Mouse (Mus musculus) bone marrow macrophage, adult 2 months (primary cell): ENCODE results near the gene Vav2. TPM values are rescaled to one million over a fixed set of nuclear protein-coding genes. Genes with fewer than 3 reads are reported as not detected.

ENCODE experiments used
- H3K27ac ChIP-seq: 2 replicates; pipeline ENCODE4 v1.5.1; 2012; ENCODE audit warnings: low read depth, low read length; ENCODE audit not compliant: insufficient read depth
- H3K4me1 ChIP-seq: 2 replicates; pipeline ENCODE4 v1.6.1; 2012; ENCODE audit warnings: low read length; ENCODE audit not compliant: control insufficient read depth, insufficient read depth
- H3K4me3 ChIP-seq: 2 replicates; pipeline ENCODE4 v1.5.1; 2012; ENCODE audit warnings: mild to moderate bottlenecking, low read length, moderate library complexity; ENCODE audit not compliant: insufficient read depth
- CTCF ChIP-seq: IDR thresholded peaks from 2 replicates; pipeline ENCODE4 v1.5.1; 2012; ENCODE audit warnings: low read depth, mild to moderate bottlenecking, low read length, moderate library complexity
- POLR2A ChIP-seq: IDR thresholded peaks from 2 replicates; pipeline ENCODE4 v1.6.1; 2012; ENCODE audit warnings: mild to moderate bottlenecking, low read depth, low read length, borderline replicate concordance
- polyA plus RNA-seq: library from polyadenylated mRNA; stranded (reverse); fragments of >200 nt; gene quantifications from 2 replicates; pipeline ENCODE4 v1.2.4, GENCODE M21; 2012; ENCODE audit not compliant: missing spikeins, insufficient read depth, insufficient read length

The Vav2 gene
- polyA plus RNA-seq, 1 experiment, result 16.3 TPM

GRCm38 (mm10) chr2:27286971-27287710, 139.7 kb downstream of the Vav2 start:
- no peak for TF ChIP-seq CTCF
- TF ChIP-seq POLR2A, result no peak
- Histone ChIP-seq H3K4me1 (peaks cover 4% of the 10 kb centered on the region; the same call in 1 of the 2 replicates), H3K4me3 (no peak overlapping the region), H3K27ac (no peak overlapping the region)

- no peak overlapping the region for H3K4me3 ChIP-seq
- TF ChIP-seq CTCF, result no peak
- no peak for TF ChIP-seq POLR2A
- H3K4me1 ChIP-seq, result peaks cover 3% of the 10 kb centered on the region; the same call in 1 of the 2 replicates
Observed at GRCm38 (mm10) chr2:27284441-27284840, 142.4 kb downstream of the Vav2 start.

GRCm38 (mm10) chr2:27281771-27282170, 145.1 kb downstream of the Vav2 start:
- no peaks in the 10 kb centered on the region for H3K4me1 ChIP-seq
- no peak overlapping the region for H3K4me3 ChIP-seq
- no peak overlapping the region for H3K27ac ChIP-seq
- TF ChIP-seq CTCF, result no peak
- TF ChIP-seq POLR2A, result no peak

More at GRCm38 (mm10) chr2:27284441-27284840, 142.4 kb downstream of the Vav2 start:
- no peak overlapping the region for H3K27ac ChIP-seq

GRCm38 (mm10) chr2:27280920-27281611, 145.8 kb downstream of the Vav2 start:
- TF ChIP-seq POLR2A (no peak), CTCF (peak; percentile 96)
- no peaks in the 10 kb centered on the region for H3K4me1 ChIP-seq
- no peak overlapping the region for H3K4me3 ChIP-seq
- no peak overlapping the region for H3K27ac ChIP-seq

GRCm38 (mm10) chr2:27278859-27279258, 148.0 kb downstream of the Vav2 start:
- H3K4me3 ChIP-seq, result no peak overlapping the region
- TF ChIP-seq POLR2A, result no peak
- H3K4me1 ChIP-seq, result no peaks in the 10 kb centered on the region
- no peak overlapping the region for H3K27ac ChIP-seq

GRCm38 (mm10) chr2:27268325-27268724, 158.5 kb downstream of the Vav2 start:
- Histone ChIP-seq H3K4me3 (no peak overlapping the region), H3K4me1 (peaks cover 12% of the 10 kb centered on the region), H3K27ac (no peak overlapping the region)
- TF ChIP-seq POLR2A (no peak), CTCF (no peak)

- TF ChIP-seq POLR2A (no peak), CTCF (no peak)
- Histone ChIP-seq H3K4me3 (no peak overlapping the region), H3K27ac (peak overlapping the region; percentile 46), H3K4me1 (peaks cover 17% of the 10 kb centered on the region)
Observed at GRCm38 (mm10) chr2:27265819-27266218, 161.0 kb downstream of the Vav2 start.

- Histone ChIP-seq H3K4me3 (no peak overlapping the region), H3K27ac (no peak overlapping the region), H3K4me1 (peaks cover 17% of the 10 kb centered on the region)
- TF ChIP-seq CTCF, result no peak
- TF ChIP-seq POLR2A, result no peak
Observed at GRCm38 (mm10) chr2:27262984-27263383, 163.8 kb downstream of the Vav2 start.

GRCm38 (mm10) chr2:27251434-27251833, 175.4 kb downstream of the Vav2 start:
- TF ChIP-seq POLR2A (no peak), CTCF (no peak)
- H3K4me3 ChIP-seq, result no peak overlapping the region
- H3K27ac ChIP-seq, result no peak overlapping the region
- H3K4me1 ChIP-seq, result peaks cover 12% of the 10 kb centered on the region

GRCm38 (mm10) chr2:27248211-27248610, 178.6 kb downstream of the Vav2 start, which contains the start of gene Sardh:
TSS of gene Sardh (minus strand) at chr2:27248337.
- TF ChIP-seq CTCF (no peak), POLR2A (no peak)
- no peak within 1 kb of the TSS for H3K27ac ChIP-seq
- H3K4me1 ChIP-seq, result peaks cover 12% of the 10 kb centered on the region
- peak within 1 kb of the TSS; percentile 4; the same call in 1 of the 2 replicates for H3K4me3 ChIP-seq
